Mouse (Mus musculus) spleen, postnatal 10 days (tissue): ENCODE data around the gene Adamts4.

ENCODE experiments used
- DNase-seq, 2 experiments: peaks; one replicate each; pipeline ENCODE4 v3.0.0; 2021 to 2022; ENCODE audit warnings: low spot score in 2 of 2

Gene Adamts4

DNA sequence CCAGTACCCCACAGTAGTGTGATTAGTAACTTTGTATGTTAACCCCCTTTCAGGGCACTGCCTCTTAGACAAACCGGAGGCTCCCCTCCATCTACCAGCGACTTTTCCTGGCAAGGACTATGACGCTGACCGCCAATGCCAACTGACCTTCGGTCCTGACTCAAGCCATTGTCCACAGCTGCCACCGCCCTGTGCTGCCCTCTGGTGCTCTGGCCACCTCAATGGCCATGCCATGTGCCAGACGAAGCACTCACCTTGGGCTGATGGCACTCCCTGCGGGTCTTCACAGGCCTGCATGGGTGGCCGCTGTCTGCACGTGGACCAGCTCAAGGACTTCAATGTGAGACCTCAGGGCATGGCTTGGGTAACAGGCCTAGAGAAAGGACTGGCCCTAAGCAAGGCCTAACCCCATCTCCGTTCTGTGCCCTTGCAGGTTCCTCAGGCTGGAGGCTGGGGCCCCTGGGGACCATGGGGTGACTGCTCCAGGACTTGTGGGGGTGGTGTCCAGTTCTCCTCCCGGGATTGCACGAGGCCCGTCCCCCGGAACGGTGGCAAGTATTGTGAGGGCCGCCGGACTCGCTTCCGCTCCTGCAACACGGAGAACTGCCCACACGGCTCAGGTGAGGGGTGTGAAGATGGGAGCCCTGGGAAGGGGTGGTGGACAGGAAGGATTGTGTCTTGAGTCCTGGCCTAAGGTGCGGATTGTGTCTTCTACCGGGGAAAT lies 6.0 kb downstream of the Adamts4 start:
- no peak for DNase-seq

DNA sequence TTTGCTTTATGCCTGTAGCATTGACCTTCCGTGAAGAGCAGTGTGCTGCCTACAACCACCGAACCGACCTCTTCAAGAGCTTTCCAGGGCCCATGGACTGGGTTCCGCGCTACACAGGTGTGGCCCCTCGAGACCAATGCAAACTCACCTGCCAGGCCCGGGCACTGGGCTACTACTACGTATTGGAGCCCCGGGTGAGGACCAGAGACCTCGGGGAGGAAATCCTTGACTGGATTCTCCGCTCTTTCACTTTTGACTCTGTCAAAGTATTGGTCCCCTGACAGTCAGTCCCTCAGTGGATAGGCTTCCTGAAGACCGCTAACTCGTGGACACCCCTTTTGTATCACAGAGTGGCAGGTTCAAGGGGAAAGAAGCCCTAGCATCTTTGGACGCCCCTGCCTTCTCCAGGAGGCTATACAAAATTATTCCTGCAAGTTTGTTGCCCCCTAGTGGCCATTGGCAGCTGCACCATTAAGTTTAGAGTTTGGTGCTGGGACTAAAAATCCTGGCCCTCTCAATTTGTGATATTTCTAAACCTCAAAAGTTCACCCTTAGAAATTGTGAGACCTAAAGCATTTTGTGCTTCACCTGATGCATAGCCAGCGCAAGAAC lies 6.8 kb downstream of the Adamts4 start:
- peak in 1 of 2 experiments; percentile 73 for DNase-seq

DNA sequence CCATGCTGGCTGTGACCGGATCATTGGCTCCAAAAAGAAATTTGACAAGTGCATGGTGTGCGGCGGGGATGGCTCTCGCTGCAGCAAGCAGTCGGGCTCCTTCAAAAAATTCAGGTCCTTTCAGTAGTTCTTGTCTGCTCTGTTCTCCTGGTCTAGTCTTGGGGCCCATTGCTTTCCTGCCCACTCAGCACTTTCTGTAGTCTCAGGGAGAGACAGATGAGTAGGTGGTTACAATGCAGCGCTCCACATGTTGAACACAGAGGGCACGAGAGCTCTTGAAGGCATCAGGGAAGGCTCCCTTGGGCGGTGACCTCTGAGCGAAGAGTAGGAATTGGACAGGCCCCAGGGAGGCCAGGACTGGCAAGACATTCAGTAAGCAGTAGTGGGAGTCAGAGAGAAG lies 7.6 kb downstream of the Adamts4 start:
- no peak for DNase-seq

DNA sequence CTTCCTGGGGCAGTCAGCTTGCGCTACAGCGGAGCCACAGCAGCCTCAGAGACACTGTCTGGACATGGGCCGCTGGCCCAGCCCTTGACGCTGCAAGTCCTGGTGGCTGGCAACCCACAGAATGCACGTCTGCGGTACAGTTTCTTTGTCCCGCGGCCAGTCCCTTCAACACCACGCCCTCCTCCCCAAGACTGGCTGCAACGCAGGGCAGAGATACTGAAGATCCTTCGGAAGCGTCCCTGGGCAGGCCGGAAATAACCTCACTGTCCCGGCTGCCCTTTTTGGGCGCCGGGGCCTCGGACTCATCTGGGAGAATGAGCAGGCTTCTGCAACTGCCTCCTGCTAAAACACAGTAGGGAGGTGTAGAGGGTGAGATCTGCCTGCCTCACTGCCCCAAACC lies 8.7 kb downstream of the Adamts4 start:
- no peak for DNase-seq

DNA sequence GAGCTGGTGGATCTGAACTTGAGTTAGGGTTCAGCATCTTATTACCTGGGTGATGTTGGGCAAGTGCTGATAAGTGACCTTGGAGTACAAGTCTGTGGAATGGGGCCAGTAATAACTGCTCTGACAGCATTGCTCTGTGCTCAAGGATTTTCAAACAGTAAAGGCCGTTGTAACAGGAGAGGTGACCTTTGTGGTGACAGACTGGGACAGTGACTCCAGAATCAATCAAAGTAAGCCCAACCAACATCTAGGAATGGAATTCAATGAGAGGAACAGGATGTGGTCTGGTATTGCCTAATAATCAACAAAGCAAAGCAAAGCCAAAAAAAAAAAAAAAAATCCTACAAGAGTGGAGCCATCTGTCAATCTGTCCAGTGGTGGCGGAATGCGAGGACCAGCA lies 10.1 kb downstream of the Adamts4 start:
- DNase-seq = no peak

DNA sequence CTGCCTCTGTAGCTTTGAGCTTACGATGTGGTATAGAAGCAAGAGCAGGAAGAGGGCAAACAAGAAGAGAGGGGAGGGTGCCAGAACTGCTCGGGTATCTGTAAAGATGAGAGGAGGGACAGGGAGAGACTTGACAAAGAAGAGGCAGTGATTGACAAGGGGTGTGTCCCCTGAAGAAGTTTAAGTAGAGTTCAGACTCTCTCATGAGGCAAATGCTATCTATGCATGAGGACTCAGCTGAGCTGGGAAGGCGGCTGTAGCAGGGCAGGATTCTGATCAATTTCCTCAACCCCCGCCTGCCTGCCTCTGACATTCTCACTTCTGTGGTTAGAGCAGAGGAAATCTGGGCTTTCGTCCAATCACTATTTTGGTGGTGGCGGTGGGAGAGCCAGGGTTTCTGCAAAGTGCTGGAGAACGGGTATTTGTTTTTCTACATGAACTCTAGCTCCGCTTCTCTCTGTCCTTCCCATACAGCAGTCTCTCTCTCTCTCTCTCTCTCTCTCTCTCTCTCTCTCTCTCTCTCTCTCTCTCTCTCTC lies 12.4 kb downstream of the Adamts4 start:
- no peak for DNase-seq

DNA sequence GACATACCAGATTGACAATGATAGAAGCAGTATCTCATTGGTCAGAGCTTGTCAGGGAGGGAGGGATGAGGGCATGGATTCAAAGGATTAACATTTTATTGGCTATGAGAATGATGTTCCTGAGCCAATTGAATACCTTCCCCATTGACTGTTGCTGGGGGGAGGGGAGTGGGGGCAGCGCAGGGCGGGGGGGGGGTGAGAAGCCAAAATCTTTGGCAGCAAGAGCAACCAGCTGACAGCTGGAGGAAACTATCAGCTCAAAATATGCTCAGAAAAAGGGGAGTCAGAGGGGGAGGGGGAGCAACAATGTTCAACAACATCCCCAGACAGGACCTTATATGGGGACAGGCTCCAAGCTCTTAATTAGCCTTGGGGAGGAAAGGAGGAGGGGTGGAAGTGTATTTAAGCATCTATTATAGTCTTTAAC lies 13.0 kb downstream of the Adamts4 start:
- DNase-seq = no peak

DNA sequence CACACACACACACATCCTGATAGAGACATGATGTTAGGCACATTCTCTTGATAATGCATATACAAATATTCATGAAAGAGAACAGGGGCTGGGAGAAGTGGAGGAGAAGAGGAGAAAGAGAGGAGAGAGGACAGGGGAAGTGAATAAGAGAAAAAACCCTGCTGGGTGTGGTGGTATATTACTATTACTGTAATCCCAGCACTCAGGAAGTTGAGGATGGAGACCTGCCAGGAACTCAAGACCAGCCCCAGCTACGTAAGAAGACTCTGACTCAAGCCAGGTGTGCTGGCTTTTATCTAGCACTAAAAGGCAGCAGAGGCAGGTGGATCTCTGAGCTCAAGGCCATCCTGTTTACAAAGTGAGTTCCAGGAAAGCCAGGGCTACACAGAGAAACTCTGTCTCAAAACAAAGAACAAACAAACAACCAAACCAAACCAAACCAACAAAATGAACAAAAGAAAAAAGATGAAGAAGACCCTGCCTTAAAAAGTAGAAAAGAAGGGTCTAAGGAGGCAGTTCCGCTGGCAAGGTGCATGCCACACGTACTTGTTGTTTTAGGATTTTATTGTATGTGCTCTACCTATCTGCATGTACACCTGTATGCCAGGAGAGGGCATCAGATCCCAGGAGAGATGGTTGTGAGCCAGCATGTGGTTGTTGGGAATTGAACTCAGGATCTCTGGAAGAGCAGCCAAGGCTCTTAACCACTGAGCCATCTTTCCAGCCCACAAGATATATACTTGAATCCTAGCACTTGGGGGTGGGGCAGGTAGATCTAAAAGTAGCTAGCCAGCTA lies 13.6 kb downstream of the Adamts4 start:
- DNase-seq = no peak

DNA sequence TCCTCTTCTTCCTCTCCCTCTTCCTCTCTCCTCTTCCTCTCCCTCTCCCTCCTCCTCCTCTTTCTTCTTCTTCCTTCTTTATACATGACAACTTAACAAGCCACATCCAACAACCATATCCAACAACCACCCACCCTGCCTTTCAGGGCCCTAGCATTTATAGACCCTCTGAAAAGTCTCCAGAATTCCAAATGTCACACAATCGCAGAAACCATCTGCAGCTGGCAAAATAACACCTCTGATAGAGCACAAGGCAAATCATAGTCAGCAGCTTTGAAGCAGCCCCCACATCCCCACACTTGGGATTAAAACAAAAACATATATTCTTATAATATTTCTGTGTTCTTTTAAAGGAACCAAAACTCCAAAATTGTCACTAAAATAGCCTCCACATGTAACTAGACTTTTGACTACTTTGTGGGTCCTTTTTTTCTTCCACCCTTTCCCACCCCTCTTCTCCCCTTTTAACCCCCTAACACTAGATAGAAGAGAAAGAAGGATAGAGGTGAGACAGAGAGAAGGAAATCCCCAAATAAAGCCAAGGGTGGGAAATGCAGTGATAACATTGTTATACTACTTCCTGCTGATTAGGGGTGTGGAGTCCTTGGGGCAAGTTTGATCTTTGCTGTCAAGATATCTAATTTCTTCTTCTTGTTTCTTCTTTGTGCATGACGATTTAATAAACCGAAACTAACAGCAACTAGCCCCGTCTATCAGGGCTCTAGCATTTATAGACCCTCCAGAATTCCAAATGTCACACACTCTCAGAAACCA lies 15.9 kb downstream of the Adamts4 start:
- no peak for DNase-seq

DNA sequence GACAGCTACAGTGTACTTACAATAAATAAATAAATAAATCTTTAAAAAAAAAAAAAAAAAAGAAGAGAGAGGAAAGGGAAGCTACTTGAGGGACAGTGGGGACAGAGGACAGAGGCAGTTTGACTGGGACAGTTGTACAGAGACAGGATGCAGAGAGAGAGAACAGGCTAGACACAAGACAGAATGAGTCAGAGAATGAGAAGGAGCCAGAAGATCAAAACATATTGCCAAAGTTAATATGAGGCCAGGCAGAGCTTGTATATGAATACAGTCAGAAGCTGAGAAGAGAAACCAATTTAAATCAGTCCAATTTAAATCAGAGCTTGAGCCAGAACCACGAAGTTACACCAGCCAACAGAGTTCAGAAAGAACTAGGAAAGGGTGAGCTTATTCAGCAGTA lies 18.1 kb downstream of the Adamts4 start:
- DNase-seq = no peak

DNA sequence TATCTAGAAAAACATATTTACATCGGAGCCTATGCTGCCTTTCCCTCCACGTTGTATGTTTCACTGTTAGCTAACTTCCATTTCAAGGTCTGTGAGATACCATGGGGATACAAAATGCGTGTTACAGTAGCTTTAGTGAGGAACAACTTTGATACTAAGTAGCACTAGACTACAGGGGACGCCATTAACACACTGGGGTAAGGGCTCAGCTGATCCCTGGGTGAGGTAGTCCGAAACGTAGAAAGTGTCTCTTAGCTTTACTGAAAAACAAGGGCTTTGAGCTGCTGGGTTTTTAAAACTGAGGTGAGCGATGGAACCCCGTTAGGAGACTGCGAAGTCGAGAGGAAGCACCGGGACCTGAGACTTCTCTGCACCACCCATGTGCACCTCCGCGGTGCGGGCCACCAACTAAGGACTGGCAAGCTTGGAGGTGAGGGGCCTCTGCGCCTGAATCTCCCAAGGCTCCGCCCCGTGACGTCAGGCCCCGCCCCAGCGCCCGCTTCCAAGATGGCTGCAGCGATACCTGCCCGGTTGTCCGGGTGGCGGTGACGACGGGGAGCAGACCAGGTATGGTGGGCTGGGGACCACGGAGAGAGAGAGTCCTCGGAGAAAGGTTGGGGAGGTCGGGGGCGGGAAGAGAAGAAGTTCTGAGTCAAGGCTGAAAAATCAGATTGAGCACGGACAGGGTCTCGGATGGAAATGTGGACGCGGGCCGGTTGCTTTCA lies 19.8 kb downstream of the Adamts4 start, which contains the start of gene B4galt3:
Gene B4galt3 (plus strand): TSS at position 481 of the 725 bp plus-strand sequence.
- peak; percentile 99 for DNase-seq

DNA sequence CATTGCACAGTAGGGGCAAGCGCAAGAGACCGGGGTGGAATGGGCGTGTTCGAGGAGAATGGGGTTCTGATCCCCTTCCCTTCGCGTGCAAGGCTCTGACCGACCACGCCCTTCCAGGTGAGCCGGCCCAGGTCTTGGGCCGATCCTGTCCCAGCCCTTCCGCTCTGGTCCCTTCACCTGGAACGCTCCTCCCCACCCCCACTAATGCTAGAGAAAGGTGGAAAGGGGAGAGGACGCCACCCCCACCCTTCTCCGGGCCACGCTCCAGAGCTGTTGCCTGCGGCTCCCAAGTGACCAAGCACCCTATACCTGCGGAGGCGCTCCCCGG lies 20.3 kb downstream of the Adamts4 start:
- no peak for DNase-seq

DNA sequence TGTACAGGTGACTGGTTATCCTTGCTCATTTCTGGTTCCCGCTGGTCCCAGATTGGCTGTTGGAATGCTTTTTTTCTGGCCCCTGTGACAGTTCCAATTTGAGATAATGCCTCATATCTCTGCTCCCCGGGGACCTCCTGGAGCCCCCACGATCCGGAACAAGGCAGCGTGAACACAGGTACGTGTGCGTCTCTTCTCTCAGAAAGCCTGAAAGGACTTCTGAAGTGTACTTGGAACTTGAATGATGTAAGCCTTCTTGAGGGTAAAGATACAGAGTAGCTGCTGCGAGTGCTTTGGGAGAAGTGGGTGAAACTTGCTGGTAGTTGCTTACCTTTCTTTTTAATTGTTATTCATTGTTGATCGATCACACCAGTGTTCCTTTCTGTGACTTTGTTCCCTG lies 21.0 kb downstream of the Adamts4 start:
- DNase-seq = no peak

DNA sequence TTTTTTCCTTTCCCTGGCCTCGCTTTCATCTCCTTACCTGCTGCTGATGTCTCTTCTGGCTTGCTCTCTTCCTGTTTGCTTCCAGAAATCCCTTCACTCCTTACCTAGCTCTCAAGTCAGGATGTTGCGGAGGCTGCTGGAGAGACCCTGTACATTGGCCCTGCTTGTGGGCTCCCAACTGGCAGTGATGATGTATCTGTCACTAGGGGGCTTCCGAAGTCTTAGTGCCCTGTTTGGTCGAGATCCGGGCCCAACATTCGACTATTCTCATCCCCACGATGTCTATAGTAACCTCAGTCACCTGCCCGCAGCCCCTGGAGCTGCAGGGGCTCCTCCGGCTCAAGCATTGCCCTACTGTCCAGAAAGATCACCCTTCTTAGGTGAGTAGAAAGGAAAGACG lies 21.4 kb downstream of the Adamts4 start:
- DNase-seq = no peak

DNA sequence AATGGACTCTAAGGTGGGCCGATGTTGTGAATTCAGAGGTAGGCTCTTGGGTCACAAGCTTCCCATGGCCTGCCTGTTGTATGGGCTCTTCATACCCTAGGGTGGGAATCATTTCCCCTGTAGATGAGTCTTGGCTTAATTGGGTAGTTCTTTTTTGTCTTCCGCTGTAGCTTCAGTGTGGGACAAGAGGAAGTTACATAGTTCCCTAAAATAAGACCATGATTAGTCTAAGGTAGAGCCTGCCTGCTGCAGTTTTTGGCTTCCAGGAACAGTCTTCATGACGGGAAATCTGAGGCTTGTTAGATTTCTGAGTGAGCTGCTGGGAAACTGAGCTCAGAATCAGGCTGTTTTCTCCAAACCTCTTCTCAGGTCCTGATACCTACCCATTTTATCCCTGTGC lies 21.9 kb downstream of the Adamts4 start:
- no peak for DNase-seq

DNA sequence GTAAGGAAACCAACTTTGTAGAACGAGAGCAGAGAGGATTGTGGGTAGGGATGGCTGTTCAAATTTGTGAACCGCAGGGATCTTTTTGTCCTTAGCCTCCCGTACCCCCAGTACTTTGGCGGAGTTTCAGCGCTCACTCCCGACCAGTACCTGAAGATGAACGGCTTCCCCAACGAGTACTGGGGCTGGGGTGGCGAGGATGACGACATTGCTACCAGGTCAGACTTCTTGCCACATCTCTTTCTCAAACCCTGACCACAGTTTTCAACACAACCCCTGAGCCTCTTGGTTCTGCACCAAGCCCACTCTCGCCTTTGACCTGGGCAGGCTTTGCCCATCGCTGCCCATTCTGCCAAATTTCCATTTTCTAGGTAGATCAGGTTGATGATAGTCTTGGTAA lies 23.9 kb downstream of the Adamts4 start:
- DNase-seq = no peak

DNA sequence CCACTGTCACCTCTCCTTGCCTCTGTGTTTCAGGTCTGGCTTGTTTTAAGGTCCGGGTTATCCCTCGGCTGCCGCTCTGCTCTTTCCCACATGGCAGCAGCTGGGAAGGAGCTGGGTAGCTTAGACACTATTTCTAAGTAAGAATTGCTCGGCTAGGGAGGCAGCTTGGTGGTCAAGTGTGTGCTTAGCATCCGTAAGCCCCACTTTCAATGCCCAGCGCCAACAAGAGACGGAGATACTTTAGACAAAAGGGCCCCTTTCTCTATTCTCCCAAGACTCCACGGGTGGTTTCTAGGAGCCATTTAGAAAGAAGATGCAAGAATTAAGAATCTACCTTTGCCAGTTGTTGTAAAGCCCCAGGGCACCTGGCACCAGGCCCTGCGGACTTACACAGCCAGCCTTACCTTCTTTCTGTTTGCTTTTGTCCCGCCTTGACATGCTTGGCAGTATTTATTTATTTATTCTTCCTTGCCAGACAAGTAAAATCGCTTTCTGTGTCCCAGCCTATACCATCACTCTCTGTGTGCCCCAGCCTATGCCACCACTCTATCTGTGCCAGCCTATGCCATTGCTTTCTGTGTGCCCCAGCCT lies 25.0 kb downstream of the Adamts4 start:
- no peak for DNase-seq

DNA sequence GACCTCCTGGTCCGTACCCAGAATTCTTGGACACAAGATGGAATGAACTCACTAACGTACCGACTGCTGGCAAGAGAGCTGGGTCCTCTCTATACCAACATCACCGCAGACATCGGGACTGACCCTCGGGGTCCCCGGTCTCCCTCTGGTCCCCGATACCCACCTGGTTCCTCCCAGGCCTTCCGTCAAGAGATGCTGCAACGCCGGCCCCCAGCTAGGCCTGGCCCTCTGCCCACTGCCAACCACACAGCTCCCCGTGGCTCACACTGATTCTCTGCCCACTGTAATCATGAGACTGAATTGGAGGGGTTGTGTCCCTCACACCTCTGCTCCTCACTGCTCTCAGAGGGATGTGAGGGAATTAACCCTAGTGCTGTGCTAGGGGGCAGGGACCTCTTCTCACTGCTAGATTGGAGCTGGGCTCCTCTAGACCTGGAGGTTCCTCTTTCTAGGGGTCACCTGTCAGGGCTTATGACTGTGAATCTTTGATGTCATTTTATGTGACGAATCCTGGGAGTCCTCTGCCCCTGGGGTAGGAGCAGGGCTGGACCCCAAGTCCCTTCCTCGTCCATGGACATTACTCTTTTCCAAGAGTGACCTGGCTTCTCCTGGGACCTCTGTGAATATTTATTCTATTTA lies 26.0 kb downstream of the Adamts4 start:
- no peak for DNase-seq

DNA sequence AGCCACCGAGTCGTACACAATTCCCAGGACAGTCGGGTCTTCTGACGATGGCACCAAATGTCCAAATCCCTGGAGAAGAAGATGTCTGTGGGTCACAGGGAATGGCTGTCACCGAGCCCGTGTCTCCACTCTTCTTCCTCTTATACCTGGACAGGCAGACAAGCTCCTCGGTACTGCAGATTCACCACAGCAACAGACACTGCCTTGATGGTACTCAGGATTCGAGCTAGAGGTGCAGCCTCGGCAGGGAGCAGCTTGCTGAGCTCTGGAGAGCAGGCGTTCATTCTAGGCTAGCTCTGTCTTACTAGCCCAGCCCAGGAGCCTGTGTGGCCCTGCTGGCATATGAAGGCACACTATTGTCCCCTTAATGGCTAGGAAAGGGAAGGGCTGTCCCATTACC lies 27.5 kb downstream of the Adamts4 start:
- DNase-seq = no peak

DNA sequence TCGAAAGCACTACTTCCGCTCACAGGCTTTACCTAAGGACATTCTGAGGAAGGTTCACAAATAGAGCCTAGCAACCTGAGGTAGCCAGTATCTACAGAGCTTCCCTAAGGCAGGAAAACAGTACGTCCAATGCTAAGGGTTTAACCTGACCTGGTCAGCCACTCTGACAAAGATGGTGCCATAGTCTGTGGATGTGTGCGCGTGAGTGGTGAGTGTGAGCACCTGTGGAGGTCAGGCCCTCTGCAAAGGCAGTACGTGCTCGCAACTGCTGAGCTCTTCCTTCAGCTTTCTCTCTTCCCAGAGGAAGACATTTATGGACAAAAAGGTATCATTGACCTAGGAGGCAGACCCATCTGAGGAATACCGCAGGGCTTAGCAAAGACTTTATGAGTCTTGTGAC lies 28.2 kb downstream of the Adamts4 start:
- no peak for DNase-seq
